Mouse (Mus musculus) cortical plate, adult 2 months (tissue): ENCODE results near the gene Miga1.

Experiments used
- CTCF ChIP-seq: fragments of 200-500 bp; IDR thresholded peaks from 2 replicates; pipeline ENCODE4 v1.5.1; 2011; ENCODE audit warnings: mild to moderate bottlenecking, control low read depth, low read length; ENCODE audit not compliant: insufficient read depth; ENCODE audit errors: extremely low read depth
- POLR2A ChIP-seq: fragments of 200-500 bp; IDR thresholded peaks from 2 replicates; pipeline ENCODE4 v1.6.1; 2011; ENCODE audit warnings: mild to moderate bottlenecking, low read length, control low read depth; ENCODE audit not compliant: insufficient read depth; ENCODE audit errors: extremely low read depth

DNA sequence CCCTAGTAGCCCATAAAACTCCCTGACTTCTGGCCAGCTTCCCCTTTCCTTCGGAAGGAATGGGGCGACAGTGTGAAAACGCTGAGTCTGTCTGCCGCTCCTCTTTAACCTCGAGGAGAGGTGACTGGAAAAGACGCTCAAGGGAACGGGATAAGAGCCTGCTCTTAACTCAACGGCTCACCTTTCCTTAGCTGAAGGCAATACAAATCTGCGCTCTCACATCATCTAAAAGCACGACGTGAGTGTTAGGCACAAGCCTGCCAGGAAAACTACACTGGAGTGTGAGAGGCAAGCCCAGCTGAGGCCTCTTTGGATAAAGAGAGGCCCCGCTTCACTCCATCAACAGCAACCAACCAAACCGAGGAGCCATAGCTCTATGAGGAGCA is 74.2 kb downstream of the Miga1 start, which contains the start of gene Nexn:
- TF ChIP-seq CTCF (no peak), POLR2A (no peak)
